Mouse (Mus musculus): Measurements from ENCODE around the gene Sec61a1. TPM values are rescaled to one million over a fixed set of nuclear protein-coding genes. Genes with fewer than 3 reads are reported as not detected.

The Sec61a1 gene
- polyA plus RNA-seq, 1 experiment from 2014 or later, result 195 TPM

Other genes starting within 250 kb of the Sec61a1 start
- 39.0 and 42.2 TPM in 2 replicates for gene Eefsec, start 72.4 kb downstream of the Sec61a1 start, polyA plus RNA-seq (2014; fragmentation: Nextera tagmentation; extraction: Ambion mirVana)
- 166 and 170 TPM in 2 replicates for gene Ruvbl1, start 53.5 kb downstream of the Sec61a1 start, polyA plus RNA-seq (2014; fragmentation: Nextera tagmentation; extraction: Ambion mirVana)
- gene Kbtbd12, start 119.0 kb upstream of the Sec61a1 start, polyA plus RNA-seq (2014; fragmentation: Nextera tagmentation; extraction: Ambion mirVana), result not detected in 2 replicates
- 8.5 and 8.6 TPM in 2 replicates for gene Mgll, start 205.5 kb upstream of the Sec61a1 start, polyA plus RNA-seq (2014; fragmentation: Nextera tagmentation; extraction: Ambion mirVana)

Measured in neural tube, embryonic 11.5 days (tissue).